Mouse (Mus musculus) MEL (cell line): ENCODE data around the gene Lmod1.

Experiments used
- CTCF ChIP-seq, 3 experiments: IDR thresholded peaks in 2 of 3; conservative IDR thresholded peaks in 1 of 3; 2 replicates each; pipeline ENCODE4 v1.5.1; 2011 to 2012; ENCODE audit warnings: low read length in 3 of 3, low read depth in 2 of 3, mild to moderate bottlenecking in 2 of 3, improper control_type of control experiment in 1 of 3, inconsistent platforms in 1 of 3, mixed read lengths in 1 of 3, moderate library complexity in 1 of 3; ENCODE audit not compliant: control insufficient read depth in 1 of 3, insufficient read depth in 1 of 3, poor library complexity in 1 of 3, severe bottlenecking in 1 of 3
- E2F4 ChIP-seq: IDR thresholded peaks from 2 replicates; pipeline ENCODE4 v1.6.1; 2011; ENCODE audit warnings: low read depth, low read length, improper control_type of control experiment, borderline replicate concordance

DNA sequence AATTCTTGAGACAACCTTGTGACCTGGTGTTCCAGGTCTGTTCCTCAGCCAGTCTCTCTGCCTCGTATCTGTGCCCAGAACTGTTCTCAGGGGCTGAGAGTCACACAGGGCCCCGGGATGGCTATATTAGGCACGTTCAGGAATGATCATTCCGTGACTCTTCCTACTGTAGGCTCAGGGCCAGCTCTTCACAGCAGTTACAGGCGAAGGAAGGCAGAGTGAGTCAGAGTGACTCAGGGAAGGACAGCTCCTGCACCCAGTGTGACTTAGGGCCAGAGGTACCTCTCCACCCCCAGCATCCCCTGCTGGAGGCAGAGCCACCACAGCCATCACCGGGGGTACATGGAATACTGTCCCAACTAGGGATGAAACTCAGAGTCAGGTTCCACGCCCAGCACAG lies 42.4 kb downstream of the Lmod1 start:
- TF ChIP-seq E2F4 (no peak), CTCF (IDR thresholded peaks at IDR 0.05 in 2 of 3, conservative IDR thresholded peaks at IDR 0.05 in 1 of 3; ENCODE audit: control insufficient read depth in 1 of 3, insufficient read depth in 1 of 3, low read depth in 2 of 3, low read length in 3 of 3, poor library complexity in 1 of 3, severe bottlenecking in 1 of 3) (no peak)
